Mouse (Mus musculus) heart, adult 2 months (tissue): ENCODE data around the gene Gm3285. TPM values are rescaled to one million over a fixed set of nuclear protein-coding genes. Genes with fewer than 3 reads are reported as not detected.

Experiments
- DNase-seq, 2 experiments: peaks; one replicate each; pipeline ENCODE4 v3.0.0; 2021
- H3K27ac ChIP-seq: fragments of 200-600 bp; 2 replicates; pipeline ENCODE4 v1.8.1; 2022
- H3K27me3 ChIP-seq: fragments of 200-500 bp; 2 replicates; pipeline ENCODE4 v1.6.1; 2012; ENCODE audit warnings: mild to moderate bottlenecking, low read length, inconsistent platforms, mixed read lengths; ENCODE audit not compliant: control insufficient read depth, insufficient read depth
- H3K36me3 ChIP-seq: fragments of 200-500 bp; 2 replicates; pipeline ENCODE4 v1.6.1; 2012; ENCODE audit warnings: low read length, inconsistent platforms; ENCODE audit not compliant: control insufficient read depth, insufficient read depth
- H3K4me1 ChIP-seq: fragments of 200-500 bp; 2 replicates; pipeline ENCODE4 v1.6.1; 2011; ENCODE audit warnings: low read length; ENCODE audit not compliant: control insufficient read depth, insufficient read depth
- H3K4me3 ChIP-seq: fragments of 200-600 bp; 2 replicates; pipeline ENCODE4 v1.8.1; 2022
- H3K79me2 ChIP-seq: fragments of 200-500 bp; replicated peaks from 2 replicates; pipeline ENCODE4 v1.6.1; 2012; ENCODE audit warnings: mild to moderate bottlenecking, inconsistent platforms, low read length, moderate library complexity, mixed read lengths; ENCODE audit not compliant: control insufficient read depth, insufficient read depth
- H3K9ac ChIP-seq: fragments of 200-500 bp; 2 replicates; pipeline ENCODE4 v1.6.1; 2012; ENCODE audit warnings: low read depth, mild to moderate bottlenecking, control low read depth, inconsistent platforms, low read length, mixed read lengths
- CTCF ChIP-seq: fragments of 200-600 bp; IDR thresholded peaks from 2 replicates; pipeline ENCODE4 v1.8.1; 2022; ENCODE audit warnings: antibody characterized with exemption, mild to moderate bottlenecking, moderate library complexity
- EP300 ChIP-seq: fragments of 200-500 bp; IDR thresholded peaks from 2 replicates; pipeline ENCODE4 v1.6.1; 2011; ENCODE audit warnings: low read depth, low read length, control low read depth; ENCODE audit not compliant: insufficient read depth
- POLR2A ChIP-seq: fragments of 200-500 bp; IDR thresholded peaks from 2 replicates; pipeline ENCODE4 v1.6.1; 2011; ENCODE audit warnings: mild to moderate bottlenecking, low read depth, low read length, control low read depth; ENCODE audit not compliant: insufficient read depth
- WGBS: fragments of 180-500 bp; shearing (Covaris S2); methylation state at CpG from one replicate; pipeline ENCODE4 v1.1.7; 2018; 5-methylcytosine and 5-hydroxymethylcytosine counted together
- intact Hi-C: fragments of 180-260 bp; cut with DNase I; formaldehyde crosslinking; loops from one replicate; pipeline ENCODE4 v1.15.1; 2025
- polyA plus RNA-seq: library from polyadenylated mRNA; depleted of rRNA; stranded (reverse); fragments of >200 nt; gene quantifications from 2 replicates; pipeline ENCODE4 v1.2.3, GENCODE M21; 2012
- total RNA-seq, 2 experiments: library from RNA; stranded (reverse); gene quantifications; 2 replicates each; pipeline ENCODE4 v1.2.3; 2021

Gm3285 gene
- total and polyA plus RNA-seq, 3 experiments = not detected

DNA sequence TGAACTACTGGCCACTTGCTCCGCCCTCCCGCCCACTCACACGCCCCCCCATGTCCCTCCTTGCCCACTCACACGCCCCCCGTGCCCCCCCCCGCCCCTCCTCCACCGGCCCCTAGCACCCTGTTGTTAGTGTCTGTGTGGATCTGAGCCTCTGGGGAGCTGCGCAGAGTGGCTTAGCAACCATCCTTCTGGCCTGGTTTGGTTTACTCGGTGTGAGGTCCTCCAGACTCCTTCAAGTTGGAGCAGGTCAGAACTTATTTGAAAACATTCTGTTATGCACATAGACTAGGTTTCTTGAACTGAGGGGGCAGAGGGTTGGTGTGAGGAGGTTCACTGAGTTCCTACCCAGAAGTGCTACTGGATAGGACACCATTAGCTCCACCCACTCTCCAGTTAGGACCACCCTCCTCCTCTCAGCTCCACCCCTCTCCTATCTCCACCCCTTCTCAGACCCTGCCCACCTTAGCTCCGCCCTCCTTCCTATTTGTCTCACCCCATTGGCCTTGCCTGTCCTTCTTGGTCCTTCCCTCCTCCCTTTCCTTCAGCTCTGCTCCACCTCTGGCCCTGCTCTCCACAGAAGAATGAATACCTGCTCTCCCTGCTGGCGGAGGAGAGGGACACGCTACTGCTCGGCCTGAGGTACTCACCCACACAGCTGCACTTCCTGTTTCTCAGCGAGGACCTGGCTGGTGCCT, 2.4 kb downstream of the Gm3285 start:
- Histone ChIP-seq H3K27ac (no peak overlapping the region), H3K27me3 (no peaks in the 10 kb centered on the region), H3K79me2 (no peaks in the 10 kb centered on the region), H3K36me3 (no peaks in the 10 kb centered on the region), H3K4me3 (no peak overlapping the region), H3K9ac (no peak overlapping the region), H3K4me1 (no peaks in the 10 kb centered on the region)
- DNase-seq = peak in 1 of 2 experiments; percentile 10
- WGBS = 33% methylated on average over 14 of the region's 14 CpGs
- intact Hi-C loops = no loop called here
- TF ChIP-seq EP300 (no peak), CTCF (no peak)

DNA sequence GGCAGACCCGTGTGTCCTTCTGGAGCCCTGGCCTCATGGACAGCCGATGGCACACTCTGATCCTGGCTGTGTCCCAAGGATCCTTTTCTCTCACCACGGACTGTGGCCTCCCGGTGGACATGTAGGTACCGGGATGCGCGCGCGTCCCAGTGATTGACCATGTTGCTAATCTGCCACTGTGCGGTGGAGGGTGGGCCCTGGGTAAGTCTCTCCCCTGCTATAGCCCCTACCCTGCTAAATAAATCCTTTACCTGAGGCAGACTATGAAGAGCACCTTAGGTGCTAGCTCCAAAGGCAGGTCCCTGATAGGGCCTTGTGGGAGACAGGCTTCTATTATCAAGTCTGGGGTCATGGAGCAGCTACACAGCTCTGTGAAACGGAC, 3.0 kb downstream of the Gm3285 start:
- H3K4me3 ChIP-seq = no peak overlapping the region
- intact Hi-C loops = no loop called here
- WGBS = 32% methylated on average over 11 of the region's 11 CpGs

DNA sequence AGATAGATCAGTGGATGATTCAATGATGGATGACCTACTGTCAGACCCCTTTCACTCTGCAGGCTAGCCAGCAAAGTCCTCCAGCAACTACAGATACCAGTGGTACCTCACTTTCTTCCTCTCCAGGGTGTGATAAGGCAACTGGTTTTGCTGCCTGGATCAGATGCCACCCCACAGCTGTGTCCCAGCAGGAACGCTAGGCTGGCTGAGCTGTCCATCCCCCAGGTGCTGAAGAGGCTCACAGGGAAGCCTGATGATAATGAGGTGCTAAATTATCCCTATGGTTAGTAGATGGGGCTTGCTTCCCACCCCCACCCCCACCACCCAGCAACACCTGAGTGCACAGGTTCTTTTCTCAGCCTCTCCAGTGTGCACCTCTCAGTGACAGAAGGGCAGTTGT, 5.8 kb downstream of the Gm3285 start:
- TF ChIP-seq EP300 (no peak), CTCF (no peak), POLR2A (no peak)
- Histone ChIP-seq H3K27me3 (no peaks in the 10 kb centered on the region), H3K4me1 (no peaks in the 10 kb centered on the region), H3K4me3 (no peak overlapping the region), H3K36me3 (no peaks in the 10 kb centered on the region), H3K9ac (no peak overlapping the region), H3K79me2 (no peaks in the 10 kb centered on the region), H3K27ac (no peak overlapping the region)
- intact Hi-C loops = no loop called here
- 0% methylated on average over 1 of the region's 1 CpGs for WGBS
- no peak for DNase-seq

More for the DNA sequence above, 3.0 kb downstream of the Gm3285 start:
- Histone ChIP-seq H3K4me1 (no peaks in the 10 kb centered on the region), H3K9ac (no peak overlapping the region), H3K27ac (no peak overlapping the region), H3K79me2 (no peaks in the 10 kb centered on the region), H3K36me3 (no peaks in the 10 kb centered on the region), H3K27me3 (no peaks in the 10 kb centered on the region)
- DNase-seq = no peak
- TF ChIP-seq EP300 (no peak), CTCF (no peak), POLR2A (no peak)

DNA sequence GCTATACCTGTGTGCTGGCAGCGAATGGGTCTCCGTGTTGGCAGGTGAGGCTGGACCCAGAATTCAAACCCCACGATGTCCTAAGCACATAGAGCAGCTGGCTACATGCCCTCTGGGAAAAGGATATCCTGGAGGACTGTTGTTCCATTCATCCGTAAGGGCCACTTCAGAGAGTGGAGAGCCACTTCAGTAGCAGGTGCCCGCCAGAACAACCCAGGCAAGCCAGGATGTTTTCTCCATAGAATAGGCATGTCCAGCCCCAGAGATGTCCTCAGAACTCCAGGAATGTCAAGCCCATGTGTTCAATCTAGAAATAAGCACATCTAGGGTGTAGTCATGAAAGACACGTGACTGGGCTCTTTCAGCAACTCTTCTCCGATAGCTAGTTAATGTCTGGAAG, 7.9 kb downstream of the Gm3285 start:
- no peak for DNase-seq
- 73% methylated on average over 7 of the region's 7 CpGs for WGBS
- Histone ChIP-seq H3K4me1 (no peaks in the 10 kb centered on the region), H3K27me3 (no peaks in the 10 kb centered on the region), H3K9ac (no peak overlapping the region), H3K79me2 (no peaks in the 10 kb centered on the region), H3K27ac (no peak overlapping the region), H3K36me3 (no peaks in the 10 kb centered on the region), H3K4me3 (no peak overlapping the region)
- TF ChIP-seq POLR2A (no peak), EP300 (no peak), CTCF (no peak)
- intact Hi-C loops = no loop called here

DNA sequence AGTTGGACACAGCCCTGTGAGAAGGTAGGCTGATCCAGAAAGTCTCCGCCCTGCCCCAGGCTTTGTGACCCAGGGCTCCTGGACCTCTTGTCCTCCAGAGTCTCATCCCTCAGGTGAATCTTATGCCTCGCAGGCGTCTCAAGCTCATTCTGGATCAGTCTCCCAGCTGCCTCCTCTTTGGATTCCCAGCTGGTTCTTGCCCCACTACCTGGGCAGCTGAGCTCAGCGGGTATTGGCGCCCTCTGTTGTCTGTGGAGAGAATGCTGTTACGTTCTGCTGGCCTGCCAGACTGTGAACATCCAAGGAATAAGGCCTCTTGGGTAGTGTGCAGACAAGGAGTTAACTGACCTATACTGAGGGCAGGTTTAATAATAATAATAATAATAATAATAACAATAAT, 17.2 kb downstream of the Gm3285 start:
- Histone ChIP-seq H3K4me1 (no peaks in the 10 kb centered on the region), H3K79me2 (no peaks in the 10 kb centered on the region), H3K36me3 (no peaks in the 10 kb centered on the region), H3K9ac (no peak overlapping the region), H3K4me3 (no peak overlapping the region), H3K27me3 (no peaks in the 10 kb centered on the region), H3K27ac (no peak overlapping the region)
- intact Hi-C loops = loop anchor here (1.0 to 5.0 kb wide), 3 partner anchors 150 to 362 kb away; partner anchors contain the start of gene Fam207a
- peak; percentile 24 to 45 for DNase-seq
- WGBS = 60% methylated on average over 6 of the region's 6 CpGs
- no peak for TF ChIP-seq POLR2A
- TF ChIP-seq CTCF = peak; percentile 73

DNA sequence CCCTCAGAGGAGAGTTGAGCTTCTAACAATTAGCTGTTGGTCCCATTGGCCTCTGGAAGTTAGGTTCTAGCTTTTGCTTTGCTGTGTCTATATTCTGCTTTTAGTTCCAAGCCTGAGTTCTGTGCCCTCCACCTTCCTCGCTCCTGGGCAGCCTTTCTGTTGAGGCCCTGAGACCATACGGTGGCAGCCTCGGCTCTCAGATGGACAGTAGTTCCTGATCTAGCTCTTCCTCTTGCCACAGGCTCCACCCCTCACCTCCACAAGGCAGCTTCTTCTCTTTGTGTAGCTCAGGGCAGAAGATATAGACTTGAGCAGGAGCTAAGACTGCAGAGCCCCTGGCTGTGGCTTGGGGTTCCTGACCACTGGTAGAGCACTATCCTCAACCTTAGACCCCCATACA, 18.5 kb downstream of the Gm3285 start:
- Histone ChIP-seq H3K4me1 (no peaks in the 10 kb centered on the region), H3K9ac (no peak overlapping the region), H3K27me3 (no peaks in the 10 kb centered on the region), H3K36me3 (no peaks in the 10 kb centered on the region), H3K79me2 (no peaks in the 10 kb centered on the region), H3K27ac (no peak overlapping the region), H3K4me3 (no peak overlapping the region)
- no peak for DNase-seq
- intact Hi-C loops = no loop called here
- TF ChIP-seq POLR2A = no peak
- TF ChIP-seq EP300 = no peak
- no peak for TF ChIP-seq CTCF
- 53% methylated on average over 3 of the region's 3 CpGs for WGBS
